Mouse (Mus musculus) cerebellum, adult 11 months (tissue): ENCODE data around the gene Map2k4.

ENCODE experiments used
- DNase-seq: peaks from one replicate; pipeline ENCODE4 v3.0.0; 2022

Map2k4 gene

DNA sequence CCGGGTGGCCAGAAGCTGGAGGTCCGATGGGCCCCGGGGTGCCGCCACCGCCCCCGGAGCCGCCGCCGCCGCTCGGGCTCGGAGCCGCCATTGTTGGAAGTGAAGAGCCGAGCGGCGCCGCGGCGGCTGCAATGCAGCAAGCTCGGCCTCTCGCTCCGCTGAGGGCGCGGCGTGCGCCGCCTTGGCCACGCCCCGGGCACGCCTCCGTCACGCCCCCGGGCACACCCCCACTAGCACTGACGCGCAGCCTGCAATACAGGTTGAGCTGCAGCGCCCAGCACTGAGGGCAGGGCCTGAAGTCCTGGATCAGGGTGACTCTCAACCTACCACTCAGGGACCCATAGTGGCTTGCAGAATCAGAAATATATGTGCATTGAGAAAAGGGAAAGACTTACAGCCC, at the start of gene Map2k4:
Gene Map2k4 (minus strand): TSS at position 144 of the 400 bp plus-strand sequence.
- DNase-seq, result peak; percentile 91

DNA sequence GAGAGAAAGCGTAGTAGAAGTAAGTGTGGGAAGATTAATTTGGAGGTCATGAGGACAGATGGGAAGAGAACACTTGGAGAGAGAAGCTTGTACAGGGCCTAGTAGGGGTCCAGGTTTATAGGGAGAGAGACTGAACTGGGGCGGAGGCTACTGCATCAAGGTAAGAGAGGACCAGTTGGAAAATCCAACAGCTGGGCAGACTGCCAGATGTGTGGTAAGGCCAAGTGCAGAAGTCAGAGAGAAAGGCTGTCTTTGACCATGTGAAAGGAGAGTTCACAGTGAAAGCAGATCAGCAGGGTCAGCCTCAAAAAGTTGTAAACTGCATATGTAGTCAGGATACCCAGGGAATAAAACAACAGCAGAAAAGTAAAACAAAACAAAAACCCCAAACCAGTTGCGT, 36.5 kb upstream of the Map2k4 start:
- DNase-seq, result no peak

DNA sequence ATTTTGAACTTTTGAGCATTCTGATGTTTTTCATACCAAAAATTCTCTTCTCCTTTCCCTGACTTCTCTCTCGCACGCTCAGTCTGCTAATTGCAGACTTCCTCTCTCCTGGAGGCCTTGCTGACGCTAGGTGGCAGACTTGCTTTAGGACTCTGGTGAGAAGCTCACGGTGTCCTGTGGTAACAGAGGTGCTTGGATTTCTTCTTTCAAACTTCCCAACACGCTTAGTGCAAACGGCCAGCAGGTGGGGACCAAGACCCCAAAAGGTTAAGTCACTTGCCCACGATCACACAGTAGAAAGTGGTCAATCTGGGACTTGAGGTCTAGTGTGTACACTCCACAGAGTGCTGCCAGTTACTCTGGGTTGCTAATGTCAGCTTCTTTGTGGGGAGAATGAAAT, 32.8 kb upstream of the Map2k4 start:
- DNase-seq, result no peak

DNA sequence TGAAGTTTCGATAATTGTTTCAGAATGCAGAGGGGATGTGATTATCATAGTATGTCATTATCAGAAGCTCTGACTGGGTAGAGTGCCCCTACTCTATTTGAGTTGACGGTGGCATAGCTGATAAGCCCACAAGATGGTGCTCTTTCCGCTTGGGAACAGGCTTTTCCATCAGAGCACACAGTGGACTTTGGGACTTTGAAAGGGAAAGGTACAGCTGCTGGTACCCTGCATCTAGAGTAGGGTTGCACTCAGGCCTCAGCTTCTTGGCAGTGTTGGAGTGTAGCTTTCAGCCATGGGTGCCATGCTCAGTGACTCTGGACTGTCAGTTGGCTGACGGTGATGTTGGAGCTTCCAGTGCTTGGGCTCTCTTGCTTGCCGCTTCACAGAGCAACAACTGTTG, 32.2 kb upstream of the Map2k4 start:
- no peak for DNase-seq

DNA sequence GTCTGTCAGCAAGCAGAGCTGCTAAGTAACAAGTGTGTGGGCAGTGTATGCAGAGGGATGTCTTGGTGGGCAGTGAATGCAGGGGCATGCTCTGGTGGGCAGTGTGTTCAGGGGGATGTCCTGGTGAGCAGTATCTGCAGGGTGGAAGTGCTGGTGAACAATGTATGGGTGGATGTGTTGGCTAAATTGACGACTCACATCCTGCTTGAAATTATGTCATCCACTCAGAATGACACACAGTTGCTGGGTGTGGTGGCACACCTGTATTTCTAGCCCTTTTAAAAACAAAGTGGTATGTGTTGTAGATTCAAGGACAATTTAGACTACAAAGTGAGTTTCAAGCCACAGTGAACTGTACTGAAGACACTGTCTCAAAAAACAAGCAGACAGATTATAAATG, 30.1 kb upstream of the Map2k4 start:
- DNase-seq, result no peak

DNA sequence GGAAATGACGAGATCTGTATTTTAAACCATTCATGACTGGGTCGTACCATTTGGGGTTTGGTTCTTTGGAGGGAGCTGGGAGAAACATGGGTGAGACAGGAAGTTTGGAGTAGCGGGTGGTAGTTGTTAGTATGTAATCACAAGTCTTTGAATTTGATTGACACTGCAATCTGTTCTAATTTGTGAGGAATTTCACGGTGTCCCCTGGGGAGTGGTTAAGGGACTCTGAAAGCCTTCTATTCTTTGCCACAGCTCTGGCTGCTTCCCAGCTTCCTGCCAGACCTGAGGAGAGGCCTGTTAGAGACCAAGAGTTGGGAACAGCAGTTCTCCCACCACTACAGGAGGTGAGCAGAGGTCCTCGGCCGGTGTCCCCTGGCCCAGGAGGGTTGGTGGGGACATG, 28.1 kb upstream of the Map2k4 start:
- no peak for DNase-seq

DNA sequence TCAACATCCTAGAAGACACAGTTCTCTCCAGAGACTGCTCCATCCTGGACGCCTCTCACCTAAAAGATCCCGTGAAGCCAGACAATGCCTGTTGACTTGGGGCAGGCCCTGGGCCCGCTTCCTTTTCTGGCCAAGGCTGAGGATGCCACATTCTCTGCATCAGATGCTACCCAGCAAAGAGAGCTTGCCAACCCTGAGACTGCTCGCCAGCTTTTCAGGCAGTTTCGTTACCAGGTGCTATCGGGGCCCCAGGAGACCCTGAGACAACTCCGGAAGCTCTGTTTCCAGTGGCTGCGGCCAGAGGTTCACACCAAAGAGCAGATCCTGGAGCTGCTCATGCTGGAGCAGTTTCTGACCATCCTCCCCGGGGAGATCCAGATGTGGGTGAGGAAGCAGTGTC, 26.3 kb upstream of the Map2k4 start:
- DNase-seq, result no peak

DNA sequence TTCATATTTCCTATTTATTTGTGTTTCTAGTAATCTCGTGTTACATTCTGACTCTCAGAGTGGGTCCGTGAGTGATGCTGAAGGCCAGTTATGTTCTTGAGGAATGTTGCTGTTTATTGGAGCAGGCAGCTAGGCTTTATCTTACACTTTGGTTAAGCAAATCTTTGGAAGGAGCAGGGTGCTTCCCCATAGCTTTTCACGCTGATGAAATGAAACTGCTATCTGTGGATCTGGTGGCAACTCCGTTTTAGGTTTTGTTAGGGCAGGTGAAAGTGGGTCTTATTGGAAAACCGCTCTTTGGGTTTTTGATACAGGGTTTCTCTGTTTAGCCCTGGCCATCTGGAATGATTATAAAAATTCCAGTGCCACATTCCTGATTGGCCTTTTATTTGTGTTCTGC, 24.0 kb upstream of the Map2k4 start:
- no peak for DNase-seq

DNA sequence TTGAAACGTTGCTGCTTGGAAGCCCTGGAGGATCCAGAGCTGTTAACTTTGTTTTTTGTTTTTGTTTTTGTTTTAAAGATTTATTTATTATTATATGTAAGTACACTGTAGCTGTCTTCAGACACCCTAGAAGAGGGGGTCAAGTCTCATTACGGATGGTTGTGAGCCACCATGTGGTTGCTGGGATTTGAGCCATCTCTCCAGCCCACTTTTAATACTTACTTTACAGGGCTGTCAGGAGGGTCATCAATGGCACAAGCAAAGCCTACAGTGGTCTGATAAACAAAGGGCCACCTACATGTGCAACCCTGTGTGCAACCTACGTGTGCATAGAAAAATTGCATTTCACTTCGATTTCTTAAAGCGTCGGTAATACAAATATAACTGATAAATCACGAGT, 19.5 kb upstream of the Map2k4 start:
- no peak for DNase-seq

DNA sequence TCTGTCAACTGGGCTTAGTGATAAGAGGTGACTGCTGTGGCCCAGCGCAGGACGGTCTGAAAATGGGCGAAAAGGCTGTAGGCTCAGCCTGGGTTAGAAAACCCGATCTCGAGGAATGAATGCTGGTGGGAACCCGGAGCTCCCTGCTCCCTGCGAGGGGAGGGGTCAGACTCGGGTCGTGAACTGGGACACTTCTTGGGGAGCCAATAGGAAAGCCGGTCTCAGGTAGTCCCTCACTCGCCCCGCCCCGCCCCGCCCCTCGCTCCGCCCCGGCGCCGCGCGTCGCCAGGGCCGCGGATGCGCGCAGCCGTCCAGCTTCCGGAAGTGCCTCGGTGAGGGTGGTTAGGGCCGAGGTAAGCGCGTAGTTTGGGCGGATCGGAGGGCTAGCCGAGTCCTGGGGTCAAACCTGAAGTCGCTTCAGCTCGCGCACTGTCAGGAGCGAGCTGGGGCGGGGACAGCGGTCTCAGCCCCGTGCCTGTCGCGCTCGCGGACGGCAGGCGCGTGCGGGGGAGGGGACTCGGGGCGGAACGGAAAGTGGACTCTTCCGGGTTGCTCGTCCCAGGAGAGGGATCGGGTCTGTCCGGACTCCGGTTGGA, 18.9 kb upstream of the Map2k4 start, which contains the start of gene Zkscan6:
Gene Zkscan6 (plus strand): TSS at position 267 of the 596 bp plus-strand sequence.
- DNase-seq, result peak; percentile 86

DNA sequence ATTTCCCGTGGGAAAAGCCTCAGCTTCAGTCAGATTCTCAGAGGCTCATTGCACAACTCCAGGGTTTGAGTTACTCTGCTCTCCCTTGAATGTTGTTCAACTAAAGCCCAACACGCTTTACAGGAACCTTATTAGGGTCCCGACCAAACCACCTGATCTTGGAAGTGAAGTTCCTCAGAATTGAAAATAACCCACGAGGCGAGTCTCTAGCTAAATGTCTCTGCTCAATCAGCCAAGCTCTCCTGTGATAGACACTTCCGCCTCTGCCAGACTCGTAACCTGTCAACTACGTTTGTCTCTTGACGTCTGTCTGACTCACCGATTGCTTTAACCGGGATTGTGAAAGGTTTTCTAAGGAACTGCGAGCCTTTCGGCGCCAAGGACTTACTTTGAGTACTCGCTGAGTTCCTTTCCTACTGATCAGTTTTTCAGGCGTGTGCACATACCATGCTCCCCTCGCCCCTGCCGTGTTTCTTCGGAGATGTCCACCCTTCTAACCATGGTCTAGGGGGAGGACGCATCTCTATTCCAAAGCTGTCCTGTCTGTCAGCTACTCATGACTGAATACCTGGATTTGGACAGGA, 18.3 kb upstream of the Map2k4 start:
- DNase-seq, result no peak

DNA sequence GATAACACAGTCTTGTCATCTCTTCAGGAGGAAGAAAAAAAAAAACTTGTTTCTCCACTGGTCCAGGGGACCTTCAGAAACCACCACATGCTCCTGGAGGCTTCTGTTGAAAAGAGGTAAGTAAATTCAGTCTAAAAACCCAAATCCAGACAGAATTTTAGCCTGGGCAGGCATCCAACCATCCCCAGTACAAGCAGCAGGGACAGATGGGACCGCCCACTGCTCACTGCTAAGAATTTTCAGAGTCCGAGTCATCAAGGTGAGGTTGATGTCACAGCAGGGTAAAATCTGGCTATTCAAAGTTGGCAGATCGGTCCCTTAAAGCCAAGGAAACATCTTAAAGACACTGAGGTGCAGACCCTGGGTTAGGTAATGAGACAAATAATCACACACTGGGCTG, 13.8 kb upstream of the Map2k4 start:
- peak; percentile 88 for DNase-seq

DNA sequence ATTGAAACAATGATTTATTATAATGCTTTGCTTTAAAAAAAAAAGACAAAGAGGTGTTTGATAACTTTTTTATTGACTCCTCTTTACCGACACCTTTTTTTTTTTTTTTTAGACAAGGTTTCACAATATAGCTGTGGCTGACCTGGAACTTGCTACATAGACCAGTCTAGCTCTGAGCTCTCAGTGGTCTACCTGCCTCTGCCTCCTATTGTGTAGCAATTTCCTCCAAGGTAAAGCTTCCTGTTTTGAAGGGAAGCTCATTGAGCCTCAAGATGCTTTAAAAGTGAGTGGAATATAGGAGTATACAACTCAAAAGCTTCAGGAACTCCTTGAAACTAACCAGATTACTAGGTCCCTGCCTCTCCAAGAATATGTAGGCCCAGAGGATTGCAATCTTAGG, 7.8 kb upstream of the Map2k4 start:
- no peak for DNase-seq

DNA sequence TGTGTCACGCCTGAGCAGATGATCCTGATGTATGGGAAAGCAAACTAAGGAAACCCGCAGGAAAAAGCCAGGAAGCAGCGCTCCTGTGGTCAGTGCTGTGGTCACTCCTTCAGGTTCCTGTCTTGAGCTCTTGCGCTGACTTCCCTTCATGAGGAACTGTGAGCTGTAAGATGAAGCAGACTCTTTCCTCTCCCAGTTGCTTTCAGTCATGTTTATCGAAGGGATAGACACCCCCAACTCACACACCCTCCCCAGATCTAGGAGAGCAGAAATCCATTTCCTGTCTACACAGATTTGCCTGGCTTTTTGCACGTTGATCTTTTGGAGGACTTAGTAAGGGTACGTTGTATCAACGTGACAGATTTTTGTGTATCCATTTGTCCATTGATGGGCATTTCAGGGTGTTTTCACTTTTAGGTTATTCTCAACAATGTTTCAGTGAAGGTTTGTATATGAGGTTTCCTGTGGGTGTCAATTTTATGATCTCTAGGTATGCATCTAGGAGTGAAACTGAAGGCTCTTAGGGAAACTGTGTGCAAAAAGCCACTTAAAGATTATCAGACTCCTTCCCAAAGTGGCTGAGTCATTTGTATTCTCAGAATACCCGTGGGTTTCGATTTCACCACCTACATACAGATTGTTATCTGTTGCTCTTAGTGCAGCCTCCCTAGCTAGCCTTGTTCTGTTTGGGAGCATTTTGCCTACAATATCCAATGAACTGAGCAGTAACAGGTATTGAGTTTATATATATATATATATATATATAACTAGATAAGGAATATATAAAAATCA, 6.5 kb upstream of the Map2k4 start:
- DNase-seq, result no peak

DNA sequence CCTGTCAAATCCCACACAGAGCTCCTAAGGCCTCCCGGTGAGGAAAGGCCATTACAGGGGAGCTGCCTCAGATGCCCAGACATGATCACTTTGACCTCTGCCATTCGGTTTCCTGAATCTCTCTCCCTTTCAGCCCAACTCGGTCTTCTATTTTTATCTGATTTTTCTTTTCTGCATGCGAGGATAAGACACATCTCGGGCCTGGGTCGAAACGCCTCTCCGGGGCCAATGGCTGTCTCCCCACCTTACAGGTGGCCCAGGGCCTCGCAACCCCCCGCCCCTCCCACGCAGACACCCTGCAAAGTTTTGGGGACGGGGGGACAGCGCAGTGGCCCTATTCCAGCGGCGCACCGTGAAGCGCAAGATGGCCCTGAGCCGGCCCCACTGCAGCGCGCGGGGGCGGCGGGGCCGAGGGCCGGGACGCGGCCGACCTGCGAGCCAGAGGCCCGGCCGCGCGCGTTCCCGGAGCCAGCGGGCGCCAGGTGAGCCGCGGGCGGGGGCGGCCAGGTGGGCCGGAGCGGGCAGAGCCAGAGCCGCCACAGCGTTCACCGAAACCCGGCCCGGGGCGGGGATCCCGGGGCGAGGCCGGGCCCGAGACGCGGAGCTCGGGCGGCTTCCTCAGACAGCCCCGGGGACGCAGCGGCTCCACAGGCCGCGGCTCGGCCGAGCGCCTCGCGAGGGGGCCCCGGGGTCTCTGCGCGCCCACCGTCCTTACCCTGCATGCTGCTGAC, 511 bp downstream of the Map2k4 start:
- peak; percentile 62 for DNase-seq

DNA sequence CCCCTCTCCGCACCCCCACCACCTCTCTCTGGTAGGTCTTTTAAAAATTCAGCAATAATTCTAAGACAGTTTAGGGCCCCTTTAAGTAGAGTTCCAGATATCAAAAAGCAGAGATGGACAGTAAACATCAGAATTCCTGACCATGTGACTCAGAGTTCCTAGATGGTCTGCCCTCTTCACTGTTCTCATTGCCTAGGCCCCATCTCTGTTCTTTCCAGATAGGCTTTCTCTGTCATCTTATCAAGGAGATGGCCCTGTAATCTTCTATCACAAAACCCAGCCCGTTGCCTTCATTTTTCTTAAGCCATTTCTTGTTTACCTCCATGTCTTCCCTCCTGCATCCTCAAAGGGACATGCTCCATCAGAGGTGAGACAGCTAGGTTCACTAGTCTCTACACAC, 1.9 kb downstream of the Map2k4 start:
- DNase-seq, result no peak

DNA sequence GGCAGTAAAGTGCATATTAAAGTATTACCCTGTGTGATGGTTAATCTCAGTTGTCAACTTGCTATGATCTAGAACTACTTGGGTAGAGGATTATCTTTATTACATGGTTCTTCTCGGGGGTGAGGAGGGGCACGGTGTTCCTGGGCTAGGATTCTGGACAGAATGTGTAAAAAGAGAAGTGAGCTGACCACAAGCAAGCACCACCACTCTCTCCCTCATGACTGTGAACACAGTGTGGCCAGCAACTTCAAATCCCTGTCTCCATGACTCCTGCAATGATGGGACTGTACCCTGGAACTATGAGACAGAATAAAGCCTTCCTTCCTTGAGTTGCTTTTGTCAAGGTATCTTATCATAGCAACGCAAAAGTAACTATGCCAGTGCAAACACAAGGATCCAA, 6.5 kb downstream of the Map2k4 start:
- no peak for DNase-seq

DNA sequence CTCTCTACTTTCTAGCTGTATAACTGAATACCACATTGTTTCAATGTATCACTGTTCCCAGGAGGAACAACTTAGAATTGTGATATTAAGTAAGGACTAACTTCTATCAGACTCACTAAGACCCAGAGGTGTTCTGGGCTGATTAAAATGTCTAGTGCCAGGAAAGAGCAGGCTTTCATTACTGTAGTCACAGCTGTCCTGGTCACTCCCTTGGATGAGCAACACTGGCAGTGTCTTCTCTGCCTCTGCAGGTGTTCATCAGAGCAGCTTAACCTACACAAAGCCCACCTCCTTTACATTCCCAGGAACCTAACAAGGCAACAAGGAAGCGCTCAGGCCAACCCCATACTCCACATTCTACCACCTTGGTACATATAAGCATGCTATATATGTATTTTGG, 8.5 kb downstream of the Map2k4 start:
- no peak for DNase-seq

DNA sequence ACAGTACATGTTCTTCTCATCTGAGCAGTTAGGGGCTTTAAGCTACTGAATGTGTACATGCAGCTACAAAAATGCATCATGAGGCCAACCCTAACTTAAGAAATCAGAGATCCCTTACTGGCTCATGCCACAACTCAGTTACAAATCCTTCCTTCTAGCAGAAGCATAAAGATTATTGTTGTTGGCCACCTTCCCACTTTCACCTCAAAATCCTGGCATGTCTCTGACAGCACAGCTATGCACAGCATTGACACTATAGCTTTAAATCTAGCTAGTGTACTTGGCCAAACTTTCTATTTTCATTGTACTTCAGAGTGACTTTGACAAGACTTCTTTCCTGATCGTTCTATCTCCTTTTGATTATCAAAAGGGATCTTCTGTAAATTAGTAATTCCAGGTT, 9.0 kb downstream of the Map2k4 start:
- no peak for DNase-seq

DNA sequence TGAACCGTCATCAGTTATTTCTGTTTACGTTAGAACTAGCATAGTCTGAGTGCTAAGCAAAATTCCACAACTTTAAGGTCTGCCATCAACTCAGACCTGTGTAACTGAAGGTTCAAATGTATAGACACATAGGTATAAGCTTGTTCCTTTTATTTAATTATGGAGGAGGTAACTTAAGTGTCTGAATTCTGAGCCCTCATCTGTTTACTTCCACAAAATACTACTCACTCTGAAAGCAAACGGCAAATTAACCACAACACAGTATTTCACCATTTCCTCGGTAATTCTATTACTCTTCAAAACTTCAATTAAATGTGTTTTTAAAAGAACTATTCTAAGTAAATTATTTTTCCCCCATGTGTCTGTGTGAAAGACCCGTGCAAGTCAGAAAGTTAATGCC, 10.3 kb downstream of the Map2k4 start:
- no peak for DNase-seq

DNA sequence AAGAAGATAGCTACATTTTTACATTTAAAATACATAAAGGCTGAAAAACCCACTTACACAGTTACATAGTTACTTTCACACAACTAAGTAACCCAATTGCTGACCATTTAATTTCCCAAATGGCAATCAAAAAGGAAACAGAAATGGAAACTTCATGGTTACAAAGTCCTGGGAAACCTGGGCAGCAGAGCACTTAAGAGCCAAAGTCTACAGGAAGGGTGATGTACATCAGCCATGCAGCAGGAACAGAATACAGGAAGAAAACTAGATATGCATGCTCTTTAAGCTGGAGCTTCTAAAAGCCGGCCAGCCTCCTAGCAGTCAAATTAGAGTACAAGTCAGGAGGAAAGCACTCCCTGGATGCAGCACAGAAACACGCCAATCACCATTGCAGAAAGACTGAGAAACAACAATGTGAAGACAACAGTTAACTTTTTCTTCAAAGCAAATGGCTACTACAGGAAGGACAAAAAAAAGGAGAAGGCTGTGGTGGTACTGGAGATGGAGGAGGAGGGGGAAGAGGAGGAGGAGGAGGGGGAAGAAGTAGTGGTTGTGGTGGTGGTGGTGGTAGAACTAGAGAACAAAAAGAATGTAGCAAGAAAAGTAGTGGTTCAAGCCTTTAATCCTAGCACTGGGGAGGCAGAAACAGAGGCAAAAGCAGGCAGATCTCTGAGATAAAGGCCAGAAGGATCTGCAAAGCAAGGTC, 11.0 kb downstream of the Map2k4 start:
- no peak for DNase-seq

DNA sequence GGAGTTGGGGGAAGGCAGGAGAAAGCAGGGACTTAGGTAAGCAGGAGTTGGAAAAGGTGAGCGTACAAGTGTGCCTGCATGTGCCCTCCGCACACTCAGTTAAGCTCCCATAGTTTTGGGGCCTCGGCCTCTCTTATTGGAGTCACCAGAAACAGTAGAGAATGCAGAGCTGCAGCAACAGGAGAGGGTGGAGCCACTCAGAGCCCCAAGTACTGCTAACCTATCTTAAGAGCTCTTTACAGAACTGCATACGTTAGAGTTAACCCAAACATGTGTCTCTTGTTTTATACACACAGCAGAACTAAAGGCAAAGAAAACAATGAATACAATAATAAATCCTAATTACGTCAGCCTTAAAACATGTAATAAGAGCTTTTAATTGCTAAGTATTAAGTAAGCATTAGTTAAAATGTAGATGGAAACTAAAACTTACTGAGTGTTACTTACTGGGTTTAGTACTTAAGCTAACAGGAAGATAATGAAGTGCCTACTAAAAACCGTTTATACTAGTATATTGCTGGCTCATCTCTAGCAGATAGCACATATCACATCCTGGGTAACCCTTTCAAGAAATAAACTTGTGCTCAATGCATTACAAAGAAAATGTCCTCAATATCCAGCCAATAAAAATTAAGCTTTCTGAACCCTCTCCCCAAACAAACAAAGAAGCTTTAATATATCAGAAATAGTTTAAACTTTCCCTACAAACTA, 14.0 kb downstream of the Map2k4 start:
- DNase-seq, result no peak
